ENCODE assay signal across 28 mouse cellular contexts in genomic region chr6:98262961-98263360, GRCm38 (mm10).
A peak's percentile ranks its signal among the peaks of the same experiment; 100 is the strongest.
DNase-seq lines count a peak whose midpoint lies in the region; ATAC-seq and TF ChIP-seq lines count a peak whose summit lies in the region.
"Had no signal": no experiment of that assay in that cellular context is flagged by ENCODE, and none has a peak within 500 bp of the region (broad histone marks: within the 10 kb centered on the region; RNA-seq: fewer than 3 reads in every experiment).

No protein-coding gene starts in this region.

- peak; percentile 28; the same call in 1 of the 2 replicates for TF ChIP-seq CTCF in hindbrain, postnatal 0 days (IDR thresholded peaks at IDR 0.05; ENCODE audit: low read depth)
- peak; percentile 38 for TF ChIP-seq CTCF in liver, postnatal 0 days (IDR thresholded peaks at IDR 0.05; ENCODE audit: low read depth)
- TF ChIP-seq CTCF in CH12.LX (conservative IDR thresholded peaks at IDR 0.05 in 1 of 2, IDR thresholded peaks at IDR 0.05 in 1 of 2; ENCODE audit: low read depth in 2 of 2, low read length in 2 of 2): 0 out of 4 replicates have a peak, but pooled peaks of 1 of the 2 experiments have one; percentile 15

- in situ Hi-C loops in CH12.LX (cut with MboI; ENCODE audit: low pct_ligation_motif_present, low pct_unique_long_range_greater_than_20kb, low sequenced_read_pairs): no loop called here

- TF ChIP-seq RAD21 in CH12.LX (IDR thresholded peaks at IDR 0.05; ENCODE audit: low read depth, low read length): no peak; the same call in 1 of the 2 replicates

- H3K4me1 ChIP-seq in hindbrain, postnatal 0 days (ENCODE audit: insufficient read depth, low read length): no peaks in the 10 kb centered on the region
- H3K4me1 ChIP-seq in hindbrain, embryonic 13.5 days (replicated peaks): no peaks in the 10 kb centered on the region
- no peaks in the 10 kb centered on the region for H3K4me1 ChIP-seq in liver, postnatal 0 days (ENCODE audit: insufficient read depth)
- H3K4me1 ChIP-seq in liver, embryonic 12.5 days: no peaks in the 10 kb centered on the region
- no peaks in the 10 kb centered on the region for H3K4me1 ChIP-seq in CH12.LX (ENCODE audit: control insufficient read depth in 1 of 2, insufficient read depth in 2 of 2)
- no peaks in the 10 kb centered on the region for H3K4me1 ChIP-seq in midbrain, embryonic 10.5 days
- H3K4me1 ChIP-seq: hindbrain, embryonic 12.5 days; intestine, embryonic 15.5 days; kidney, embryonic 15.5 days; lung, embryonic 15.5 days; megakaryocyte, embryonic 14.5 days; midbrain, embryonic 15.5 days; neural tube, embryonic 13.5 days had no signal

- H3K4me3 ChIP-seq in hindbrain, postnatal 0 days (ENCODE audit: low read length): no peak overlapping the region
- H3K4me3 ChIP-seq in hindbrain, embryonic 13.5 days: no peak overlapping the region
- no peak overlapping the region for H3K4me3 ChIP-seq in liver, postnatal 0 days (ENCODE audit: low read depth, low read length)
- no peak overlapping the region for H3K4me3 ChIP-seq in liver, embryonic 12.5 days
- no peak overlapping the region for H3K4me3 ChIP-seq in CH12.LX (replicated peaks in 1 of 3; ENCODE audit: low read depth in 2 of 3, low read length in 2 of 3, poor library complexity in 1 of 3)
- no peak overlapping the region for H3K4me3 ChIP-seq in midbrain, embryonic 10.5 days
- H3K4me3 ChIP-seq: embryonic facial prominence, embryonic 10.5 days; hindbrain, embryonic 12.5 days; intestine, embryonic 15.5 days; kidney, embryonic 15.5 days; limb, embryonic 10.5 days; lung, embryonic 15.5 days; megakaryocyte, embryonic 14.5 days; midbrain, embryonic 15.5 days; myocyte; neural tube, embryonic 13.5 days had no signal

- dilution Hi-C loops in CH12.LX (cut with MboI; ENCODE audit: extremely low pct_ligation_motif_present, extremely low pct_unique_long_range_greater_than_20kb, low sequenced_read_pairs): no loop called here

- DNase-seq in hindbrain, postnatal 0 days (ENCODE audit: low spot score): no peak
- DNase-seq in liver, postnatal 0 days: no peak
- peak; percentile 0 for DNase-seq in CH12.LX (ENCODE audit: extremely low read depth)
- peak; percentile 47 for DNase-seq in R1 (ENCODE audit: low read depth, low spot score)
- no peak for DNase-seq in midbrain, embryonic 10.5 days (ENCODE audit: low spot score)
- DNase-seq: adrenal gland, postnatal 10 days; B cell, adult 2 months; cerebellum, adult 8-10 months; gastrocnemius, postnatal 25 days; kidney, postnatal 4 days; liver; lung, postnatal 36 days; thymus, postnatal 36 days had no signal

- no peaks in the 10 kb centered on the region for H3K36me3 ChIP-seq in hindbrain, postnatal 0 days (ENCODE audit: insufficient read depth, low read length)
- H3K36me3 ChIP-seq in hindbrain, embryonic 13.5 days: no peaks in the 10 kb centered on the region
- H3K36me3 ChIP-seq in liver, postnatal 0 days (replicated peaks; ENCODE audit: insufficient read depth, low read length): no peaks in the 10 kb centered on the region
- no peaks in the 10 kb centered on the region for H3K36me3 ChIP-seq in liver, embryonic 12.5 days
- H3K36me3 ChIP-seq in CH12.LX (replicated peaks in 1 of 2; ENCODE audit: control insufficient read depth in 1 of 2, insufficient read depth in 1 of 2, low read length in 1 of 2): no peaks in the 10 kb centered on the region
- no peaks in the 10 kb centered on the region for H3K36me3 ChIP-seq in midbrain, embryonic 10.5 days
- H3K36me3 ChIP-seq: embryonic facial prominence, embryonic 10.5 days; hindbrain, embryonic 12.5 days; intestine, embryonic 15.5 days; kidney, embryonic 15.5 days; limb, embryonic 10.5 days; lung, embryonic 15.5 days; midbrain, embryonic 15.5 days; neural tube, embryonic 13.5 days had no signal

- no peaks in the 10 kb centered on the region; the same call in 1 of the 2 replicates for H3K9me3 ChIP-seq in hindbrain, postnatal 0 days (ENCODE audit: low read length)
- peaks cover 10% of the 10 kb centered on the region for H3K9me3 ChIP-seq in hindbrain, embryonic 13.5 days
- peaks cover 4% of the 10 kb centered on the region; the same call in 1 of the 2 replicates for H3K9me3 ChIP-seq in liver, postnatal 0 days (ENCODE audit: low read length)
- H3K9me3 ChIP-seq in liver, embryonic 12.5 days (replicated peaks): peaks cover 9% of the 10 kb centered on the region
- peaks cover 10% of the 10 kb centered on the region for H3K9me3 ChIP-seq in CH12.LX (replicated peaks; ENCODE audit: low read length)
- peaks cover 14% of the 10 kb centered on the region for H3K9me3 ChIP-seq in midbrain, embryonic 10.5 days (replicated peaks)
- H3K9me3 ChIP-seq: intestine, embryonic 15.5 days; lung, embryonic 15.5 days; midbrain, embryonic 15.5 days had no signal

- WGBS in hindbrain, postnatal 0 days: 62% methylated on average over 2 of the region's 2 CpGs
- 69% methylated on average over 2 of the region's 2 CpGs for WGBS in hindbrain, embryonic 13.5 days
- WGBS in liver, postnatal 0 days (ENCODE audit: insufficient replicate concordance): 47% methylated on average over 2 of the region's 2 CpGs
- 30% methylated on average over 2 of the region's 2 CpGs for WGBS in liver, embryonic 12.5 days (ENCODE audit: insufficient replicate concordance)
- whole genome bisulfite sequencing in midbrain, embryonic 10.5 days: 67% methylated on average over 2 of the region's 2 CpGs

- no peak for TF ChIP-seq POLR2A in CH12.LX (IDR thresholded peaks at IDR 0.05; ENCODE audit: low read depth, low read length)

- H3K27ac ChIP-seq in hindbrain, postnatal 0 days: no peak overlapping the region
- H3K27ac ChIP-seq in hindbrain, embryonic 13.5 days: no peak overlapping the region
- no peak overlapping the region for H3K27ac ChIP-seq in liver, postnatal 0 days (ENCODE audit: low read depth)
- no peak overlapping the region for H3K27ac ChIP-seq in liver, embryonic 12.5 days
- no peak overlapping the region for H3K27ac ChIP-seq in CH12.LX (ENCODE audit: insufficient read depth, low read depth)
- no peak overlapping the region for H3K27ac ChIP-seq in midbrain, embryonic 10.5 days (replicated peaks)
- H3K27ac ChIP-seq: embryonic facial prominence, embryonic 10.5 days; hindbrain, embryonic 12.5 days; intestine, embryonic 15.5 days; kidney, embryonic 15.5 days; limb, embryonic 10.5 days; lung, embryonic 15.5 days; midbrain, embryonic 15.5 days; neural tube, embryonic 13.5 days had no signal

- TF ChIP-seq EP300 in liver, postnatal 0 days (IDR thresholded peaks at IDR 0.05; ENCODE audit: low read depth): no peak
- no peak for TF ChIP-seq EP300 in CH12.LX (IDR thresholded peaks at IDR 0.05; ENCODE audit: low read length)

- no peak overlapping the region for H3K4me2 ChIP-seq in hindbrain, postnatal 0 days (ENCODE audit: low read depth, low read length)
- H3K4me2 ChIP-seq in hindbrain, embryonic 13.5 days: no peak overlapping the region
- no peak overlapping the region for H3K4me2 ChIP-seq in liver, postnatal 0 days (ENCODE audit: low read depth, low read length)
- no peak overlapping the region for H3K4me2 ChIP-seq in liver, embryonic 12.5 days
- H3K4me2 ChIP-seq in CH12.LX (ENCODE audit: insufficient read depth, low read depth, poor library complexity, severe bottlenecking): no peak overlapping the region
- H3K4me2 ChIP-seq: hindbrain, embryonic 12.5 days; intestine, embryonic 15.5 days; kidney, embryonic 15.5 days; lung, embryonic 15.5 days; midbrain, embryonic 15.5 days; neural tube, embryonic 13.5 days had no signal

- H3K79me2 ChIP-seq in CH12.LX (replicated peaks; ENCODE audit: control insufficient read depth, extremely low read depth, insufficient read depth, poor library complexity, severe bottlenecking): no peaks in the 10 kb centered on the region

- H3K27me3 ChIP-seq in hindbrain, postnatal 0 days (ENCODE audit: insufficient read depth, low read length): no peaks in the 10 kb centered on the region
- no peaks in the 10 kb centered on the region for H3K27me3 ChIP-seq in hindbrain, embryonic 13.5 days
- H3K27me3 ChIP-seq in liver, postnatal 0 days (ENCODE audit: insufficient read depth, low read length): no peaks in the 10 kb centered on the region
- no peaks in the 10 kb centered on the region for H3K27me3 ChIP-seq in liver, embryonic 12.5 days (replicated peaks)
- H3K27me3 ChIP-seq in CH12.LX (replicated peaks): no peaks in the 10 kb centered on the region
- H3K27me3 ChIP-seq in midbrain, embryonic 10.5 days (ENCODE audit: low read depth, poor library complexity, severe bottlenecking): no peaks in the 10 kb centered on the region
- H3K27me3 ChIP-seq: hindbrain, embryonic 12.5 days; intestine, embryonic 15.5 days; kidney, embryonic 15.5 days; lung, embryonic 15.5 days; megakaryocyte, embryonic 14.5 days; midbrain, embryonic 15.5 days; neural tube, embryonic 13.5 days had no signal

- H3K9ac ChIP-seq in hindbrain, postnatal 0 days (replicated peaks; ENCODE audit: low read length): no peak overlapping the region
- no peak overlapping the region for H3K9ac ChIP-seq in hindbrain, embryonic 13.5 days
- H3K9ac ChIP-seq in liver, postnatal 0 days (replicated peaks): no peak overlapping the region
- no peak overlapping the region for H3K9ac ChIP-seq in liver, embryonic 12.5 days
- no peak overlapping the region for H3K9ac ChIP-seq in CH12.LX (ENCODE audit: insufficient read depth, low read depth)
- H3K9ac ChIP-seq: hindbrain, embryonic 12.5 days; intestine, embryonic 15.5 days; kidney, embryonic 15.5 days; lung, embryonic 15.5 days; midbrain, embryonic 15.5 days; neural tube, embryonic 13.5 days had no signal

- ATAC-seq in hindbrain, postnatal 0 days: no peak
- ATAC-seq in hindbrain, embryonic 13.5 days (ENCODE audit: low FRiP score): no peak
- no peak for ATAC-seq in liver, postnatal 0 days
- no peak for ATAC-seq in liver, embryonic 12.5 days
- ATAC-seq in inflammation-experienced regulatory T-cells, adult 6 months: no peak
- ATAC-seq: activated CD4-positive, CD25-positive, alpha-beta regulatory T cell, adult 4 months; forebrain, embryonic 16.5 days; intestine, embryonic 15.5 days; midbrain, embryonic 15.5 days had no signal

TF ChIP-seq in CH12.LX, 34 proteins besides CTCF, POLR2A, EP300 and RAD21:
- TF ChIP-seq ZNF384 (IDR thresholded peaks at IDR 0.05; ENCODE audit: low read depth, low read length) (no peak), JUND (conservative IDR thresholded peaks at IDR 0.05; ENCODE audit: low read depth, low read length) (no peak), ZC3H11A (IDR thresholded peaks at IDR 0.05; ENCODE audit: low read depth, low read length) (no peak), CHD1 (IDR thresholded peaks at IDR 0.05; ENCODE audit: low read depth, low read length) (no peak), JUN (IDR thresholded peaks at IDR 0.05; ENCODE audit: insufficient read depth, low read depth, low read length) (no peak)

Comparison
In these comparisons a context has a peak if more than half of its experiments do, and no peak if none do; other contexts are left out.
1. DNase-seq: peak in CH12.LX (single experiment) and R1 (single experiment); none in hindbrain, postnatal 0 days (single experiment), liver, postnatal 0 days (single experiment) and midbrain, embryonic 10.5 days (single experiment).